Mouse (Mus musculus) embryonic facial prominence, embryonic 13.5 days (tissue): ENCODE measurements around the gene 4930595D18Rik. TPM values are rescaled to one million over a fixed set of nuclear protein-coding genes. Genes with fewer than 3 reads are reported as not detected.

ENCODE experiments used
- ATAC-seq: fragments of 200-750 bp; cut with Nextera tagmentation; 2 replicates; pipeline ENCODE4 v1.8.0; 2017; ENCODE audit warnings: low read depth; ENCODE audit not compliant: insufficient number of reproducible peaks, insufficient read depth, low FRiP score, low TSS enrichment
- H3K27ac ChIP-seq: fragments of 300-500 bp; sonication (generic); 2 replicates; pipeline ENCODE4 v1.5.1; 2015; ENCODE audit warnings: moderate library complexity, mild to moderate bottlenecking, inconsistent platforms
- H3K27me3 ChIP-seq: fragments of 300-500 bp; sonication (generic); 2 replicates; pipeline ENCODE4 v1.6.1; 2015; ENCODE audit warnings: mild to moderate bottlenecking, inconsistent platforms
- H3K36me3 ChIP-seq: fragments of 300-500 bp; sonication (generic); 2 replicates; pipeline ENCODE4 v1.6.1; 2015; ENCODE audit warnings: mild to moderate bottlenecking, inconsistent platforms
- H3K4me1 ChIP-seq: fragments of 300-500 bp; sonication (generic); 2 replicates; pipeline ENCODE4 v1.6.1; 2015; ENCODE audit warnings: inconsistent platforms
- H3K4me2 ChIP-seq: fragments of 300-500 bp; sonication (generic); 2 replicates; pipeline ENCODE4 v1.6.1; 2015; ENCODE audit warnings: moderate library complexity, mild to moderate bottlenecking, inconsistent platforms
- H3K4me3 ChIP-seq: fragments of 300-500 bp; sonication (generic); 2 replicates; pipeline ENCODE4 v1.5.1; 2015; ENCODE audit warnings: mild to moderate bottlenecking, inconsistent platforms
- H3K9ac ChIP-seq: fragments of 300-500 bp; sonication (generic); 2 replicates; pipeline ENCODE4 v1.6.1; 2015; ENCODE audit warnings: mild to moderate bottlenecking, inconsistent platforms
- H3K9me3 ChIP-seq: fragments of 300-500 bp; sonication (generic); 2 replicates; pipeline ENCODE4 v1.6.1; 2016; ENCODE audit warnings: inconsistent platforms
- WGBS: fragments of 180-500 bp; shearing (Covaris S2); methylation state at CpG from one replicate; pipeline ENCODE4 v1.1.7; 2015; ENCODE audit warnings: mixed read lengths; 5-methylcytosine and 5-hydroxymethylcytosine counted together
- polyA plus RNA-seq: library from polyadenylated mRNA; unstranded; fragments of >200 nt; fragmentation: Nextera tagmentation; extraction: Ambion mirVana; gene quantifications from 2 replicates; pipeline ENCODE4 v1.2.1, GENCODE M21; 2015

Gene 4930595D18Rik
- polyA plus RNA-seq, 1 experiment from 2014 or later, result not detected

GRCm38 (mm10) chr12:111125666-111126065 lies 58.6 kb downstream of the 4930595D18Rik start:
- H3K4me1 ChIP-seq, result no peaks in the 10 kb centered on the region
- H3K27me3 ChIP-seq, result no peaks in the 10 kb centered on the region
- no peak overlapping the region for H3K9ac ChIP-seq
- H3K4me2 ChIP-seq, result no peak overlapping the region
- no peak overlapping the region for H3K4me3 ChIP-seq
- WGBS, result 75% methylated on average over 6 of the region's 6 CpGs
- H3K27ac ChIP-seq, result no peak overlapping the region
- peaks cover 8% of the 10 kb centered on the region; the same call in 1 of the 2 replicates for H3K36me3 ChIP-seq
- H3K9me3 ChIP-seq, result peaks cover 5% of the 10 kb centered on the region; the same call in 1 of the 2 replicates
- ATAC-seq, result no peak

DNA sequence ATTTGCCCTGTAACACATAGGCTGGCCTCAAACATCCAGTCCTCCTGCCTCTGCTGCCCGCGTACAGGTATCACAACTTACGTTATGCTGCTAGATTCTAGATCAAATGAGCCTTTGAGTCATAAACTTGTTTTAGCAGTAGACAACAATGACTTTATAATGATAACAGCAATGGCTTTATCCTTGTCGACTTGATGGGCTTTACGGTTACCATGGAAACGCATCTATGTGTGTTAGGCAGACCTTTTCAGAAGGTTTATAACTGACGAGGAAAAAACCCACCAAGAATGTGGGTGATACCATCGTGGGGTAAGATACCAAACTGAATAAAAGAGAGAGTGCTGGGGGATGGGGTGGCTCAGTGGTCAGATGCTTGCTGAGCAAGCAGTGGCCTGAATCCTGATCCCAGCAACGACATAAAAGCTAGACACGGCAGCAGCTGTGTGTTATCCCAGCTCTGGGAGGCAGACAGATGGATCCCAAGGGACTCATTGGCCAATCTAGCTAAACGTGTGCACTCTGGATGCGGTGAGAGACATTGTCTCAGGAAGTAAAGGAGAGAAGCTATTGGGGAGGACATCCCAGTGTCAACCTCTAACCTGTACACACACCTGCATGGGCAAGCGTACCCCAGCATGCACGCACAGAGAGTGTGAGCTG lies 59.6 kb downstream of the 4930595D18Rik start:
- no peak for ATAC-seq
- Histone ChIP-seq H3K27me3 (no peaks in the 10 kb centered on the region), H3K9ac (no peak overlapping the region), H3K9me3 (peaks cover 5% of the 10 kb centered on the region; the same call in 1 of the 2 replicates), H3K4me3 (no peak overlapping the region), H3K27ac (no peak overlapping the region), H3K4me2 (no peak overlapping the region), H3K36me3 (peaks cover 15% of the 10 kb centered on the region), H3K4me1 (no peaks in the 10 kb centered on the region)
- WGBS, result 81% methylated on average over 14 of the region's 14 CpGs

DNA sequence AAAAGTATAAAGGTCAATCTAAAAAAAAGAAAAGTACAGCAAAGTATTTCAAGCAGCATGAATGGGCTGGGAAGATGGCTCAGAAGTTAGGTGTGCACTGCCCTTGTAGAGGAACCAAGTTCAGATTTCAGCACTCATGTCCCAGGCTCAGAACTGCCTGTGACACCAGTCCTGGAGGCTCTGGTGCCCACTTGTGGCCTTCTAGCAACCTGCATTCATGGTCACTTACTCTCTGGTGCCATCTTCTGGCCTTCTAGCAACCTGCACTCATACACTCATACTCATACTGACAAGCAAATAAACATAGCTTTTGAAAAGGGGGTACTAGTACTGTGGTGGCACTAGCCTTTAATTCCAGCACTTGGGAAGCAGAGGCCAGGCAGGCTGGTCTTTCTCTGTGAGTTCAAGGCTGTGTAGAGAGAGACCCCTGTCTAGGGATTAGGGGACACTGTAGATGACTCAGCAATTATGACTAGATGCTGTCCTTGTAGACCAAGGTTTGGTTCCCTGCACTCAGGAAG lies 61.9 kb downstream of the 4930595D18Rik start:
- peaks cover 35% of the 10 kb centered on the region for H3K36me3 ChIP-seq

DNA sequence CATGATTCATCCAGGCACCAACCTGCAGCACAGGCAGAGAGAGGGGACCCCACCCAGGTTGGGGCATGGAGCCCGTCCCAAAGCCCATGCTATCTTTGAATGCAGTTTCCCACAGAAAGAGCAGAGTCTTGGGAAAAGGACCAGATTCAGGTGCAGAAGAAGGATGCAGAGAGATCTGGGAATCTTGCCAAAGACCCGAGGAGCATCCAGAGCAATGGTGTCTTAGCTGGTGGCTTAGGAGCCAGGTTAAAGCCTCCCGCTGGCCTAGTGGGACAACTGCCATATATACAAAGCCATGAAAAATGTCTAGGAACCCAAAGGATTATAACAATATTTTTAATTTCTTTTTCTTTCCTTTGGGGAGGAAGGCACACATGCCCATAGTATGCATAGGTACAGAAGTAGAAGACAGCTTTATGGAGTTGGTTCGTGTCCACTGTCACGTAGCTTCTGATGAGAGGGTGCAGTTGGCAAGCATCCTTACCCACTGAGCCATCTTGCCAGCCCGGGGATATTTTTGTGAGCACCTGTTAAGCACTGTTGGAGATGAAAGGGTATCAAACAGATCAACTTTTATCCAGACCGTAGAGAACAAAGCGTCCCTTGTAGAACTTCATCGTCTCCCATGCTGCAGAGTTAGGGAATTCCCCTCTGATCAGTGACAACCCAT lies 63.2 kb downstream of the 4930595D18Rik start:
- H3K27ac ChIP-seq, result no peak overlapping the region
- H3K27me3 ChIP-seq, result no peaks in the 10 kb centered on the region

More for the DNA sequence above, 61.9 kb downstream of the 4930595D18Rik start:
- no peak overlapping the region for H3K4me2 ChIP-seq
- no peak overlapping the region for H3K4me3 ChIP-seq
- peaks cover 5% of the 10 kb centered on the region; the same call in 1 of the 2 replicates for H3K9me3 ChIP-seq
- ATAC-seq, result no peak
- no peak overlapping the region for H3K9ac ChIP-seq
- H3K27ac ChIP-seq, result no peak overlapping the region
- no peaks in the 10 kb centered on the region for H3K27me3 ChIP-seq
- H3K4me1 ChIP-seq, result no peaks in the 10 kb centered on the region

GRCm38 (mm10) chr12:111119506-111120085 lies 64.7 kb downstream of the 4930595D18Rik start:
- Histone ChIP-seq H3K4me1 (no peaks in the 10 kb centered on the region), H3K36me3 (peaks cover 60% of the 10 kb centered on the region), H3K4me3 (no peak overlapping the region), H3K9me3 (peaks cover 5% of the 10 kb centered on the region; the same call in 1 of the 2 replicates), H3K4me2 (no peak overlapping the region), H3K27me3 (no peaks in the 10 kb centered on the region), H3K27ac (no peak overlapping the region), H3K9ac (no peak overlapping the region)
- ATAC-seq, result no peak
- WGBS, result 93% methylated on average over 5 of the region's 5 CpGs

More for the DNA sequence above, 63.2 kb downstream of the 4930595D18Rik start:
- no peaks in the 10 kb centered on the region for H3K4me1 ChIP-seq
- no peak overlapping the region for H3K4me2 ChIP-seq
- H3K4me3 ChIP-seq, result no peak overlapping the region
- no peak for ATAC-seq
- 88% methylated on average over 9 of the region's 9 CpGs for WGBS
- peaks cover 5% of the 10 kb centered on the region; the same call in 1 of the 2 replicates for H3K9me3 ChIP-seq
- H3K9ac ChIP-seq, result no peak overlapping the region
- H3K36me3 ChIP-seq, result peaks cover 48% of the 10 kb centered on the region

GRCm38 (mm10) chr12:111114593-111114992 lies 69.7 kb downstream of the 4930595D18Rik start:
- no peak overlapping the region for H3K9ac ChIP-seq
- peaks cover 89% of the 10 kb centered on the region for H3K36me3 ChIP-seq
- WGBS, result 94% methylated on average over 5 of the region's 5 CpGs
- no peak overlapping the region for H3K4me3 ChIP-seq
- ATAC-seq, result no peak
- no peak overlapping the region for H3K27ac ChIP-seq
- H3K27me3 ChIP-seq, result no peaks in the 10 kb centered on the region
- no peaks in the 10 kb centered on the region for H3K4me1 ChIP-seq
- no peaks in the 10 kb centered on the region for H3K9me3 ChIP-seq
- no peak overlapping the region for H3K4me2 ChIP-seq

- Histone ChIP-seq H3K4me1 (0 out of 2 replicates have a peak, but pooled peaks cover 3% of the 10 kb centered on the region), H3K27ac (no peak overlapping the region), H3K9me3 (no peaks in the 10 kb centered on the region), H3K27me3 (no peaks in the 10 kb centered on the region), H3K9ac (no peak overlapping the region), H3K4me3 (no peak overlapping the region), H3K36me3 (peaks cover 90% of the 10 kb centered on the region), H3K4me2 (no peak overlapping the region)
- no peak for ATAC-seq
- WGBS, result 95% methylated on average over 8 of the region's 8 CpGs
Observed at GRCm38 (mm10) chr12:111111176-111111575, 73.1 kb downstream of the 4930595D18Rik start.

Other genes with a start within 250 kb of the 4930595D18Rik start
- gene Ankrd9, start 205.5 kb downstream of the 4930595D18Rik start, polyA plus RNA-seq, result 16.4 and 16.8 TPM in 2 replicates
- gene Rcor1, start 145.1 kb downstream of the 4930595D18Rik start, polyA plus RNA-seq, result 11.6 and 14.2 TPM in 2 replicates
- gene Traf3, start 18.1 kb downstream of the 4930595D18Rik start, polyA plus RNA-seq, result 13.6 and 15.0 TPM in 2 replicates
- gene Amn, start 86.6 kb upstream of the 4930595D18Rik start, polyA plus RNA-seq, result 1.5 and 1.8 TPM in 2 replicates
- 33.7 and 34.6 TPM in 2 replicates for gene Cdc42bpb, start 193.2 kb upstream of the 4930595D18Rik start, polyA plus RNA-seq
- gene Lbhd2, start 222.3 kb upstream of the 4930595D18Rik start, polyA plus RNA-seq, result 2.0 and 3.4 TPM in 2 replicates
- 10.2 and 12.7 TPM in 2 replicates for gene Exoc3l4, start 232.5 kb upstream of the 4930595D18Rik start, polyA plus RNA-seq